Mouse (Mus musculus) embryonic fibroblast, embryonic 13.5 days (primary cell): ENCODE measurements at regions not wholly inside any gene's neighbourhood (a gene's known extent, or its start where the extent isn't known, plus 50 kb on each side); places are given as distances from the start of the nearest gene placed in this dataset.

ENCODE experiments used
- CTCF ChIP-seq: IDR thresholded peaks from 2 replicates; pipeline ENCODE4 v1.5.1; 2011; ENCODE audit warnings: mild to moderate bottlenecking, control low read depth, low read length, moderate library complexity, borderline replicate concordance; ENCODE audit not compliant: insufficient read depth
- POLR2A ChIP-seq: IDR thresholded peaks from 2 replicates; pipeline ENCODE4 v1.6.1; 2011; ENCODE audit warnings: low read depth, mild to moderate bottlenecking, control low read depth, low read length, moderate library complexity

DNA sequence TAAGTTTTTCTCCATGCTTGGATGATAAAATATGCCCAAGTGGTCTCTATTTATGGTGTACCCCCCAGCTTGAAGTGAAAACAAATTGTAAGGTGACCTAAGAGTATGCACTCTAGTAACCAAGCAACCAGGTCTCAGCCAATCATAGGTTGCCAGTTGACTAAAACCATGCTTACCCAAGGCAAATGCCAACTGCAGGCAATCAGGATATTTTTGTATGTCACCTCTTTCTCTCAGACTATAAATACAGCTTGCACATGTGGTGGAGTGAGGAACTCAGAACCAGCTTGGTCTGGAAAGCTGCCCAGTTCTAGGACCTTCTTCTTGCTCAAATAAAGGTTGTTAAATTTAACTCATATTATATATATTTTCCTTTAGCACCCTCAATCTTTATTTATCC is 476.0 kb upstream of the Gm26657 start:
- TF ChIP-seq POLR2A (no peak), CTCF (no peak)
